Mouse (Mus musculus): ENCODE measurements at regions not wholly inside any gene's neighbourhood (a gene's known extent, or its start where the extent isn't known, plus 50 kb on each side); places are given as distances from the start of the nearest gene placed in this dataset.

DNA sequence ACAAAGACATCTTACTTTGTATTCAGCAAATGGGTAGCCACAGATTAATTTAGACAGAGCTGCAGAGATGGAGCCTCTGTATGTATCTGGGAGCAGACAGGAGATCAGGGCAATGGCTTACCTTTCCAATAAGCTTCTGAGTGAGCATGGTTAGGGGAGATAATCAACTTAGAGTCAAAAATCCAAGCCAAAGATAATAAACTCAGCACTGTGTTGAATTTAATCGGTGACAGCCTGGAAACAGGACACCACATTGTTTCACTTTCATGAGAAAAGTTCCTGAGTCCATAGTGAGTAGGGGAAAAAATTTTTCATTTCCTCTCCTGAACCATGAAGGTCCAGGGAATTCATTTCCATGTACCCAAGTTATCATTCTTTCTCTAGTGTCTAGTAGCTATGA, 70.7 kb upstream of the Arsj start:
- DNase-seq (ENCODE audit: inconsistent age in 2 of 2, low spot score in 1 of 2): no peak

DNA sequence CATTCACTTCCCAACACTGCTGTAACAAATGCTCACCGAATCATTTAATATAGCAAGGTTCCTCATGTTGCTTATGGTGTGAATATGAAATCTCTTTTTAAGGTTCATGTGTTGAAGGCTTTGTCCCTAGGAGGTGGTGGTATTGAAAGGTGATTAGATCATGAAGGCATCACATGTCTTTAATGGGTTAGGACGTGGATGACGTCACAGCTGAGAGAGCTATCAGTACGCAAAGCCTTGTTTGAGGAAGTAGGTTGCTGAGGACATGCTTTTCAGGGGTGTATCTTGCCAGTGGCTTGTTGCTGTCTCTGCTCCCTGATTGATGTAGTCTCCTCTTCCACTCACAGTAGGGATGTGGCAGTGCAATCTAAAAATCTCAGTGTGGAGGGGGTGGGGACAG, 69.8 kb upstream of the Arsj start:
- DNase-seq (ENCODE audit: inconsistent age in 2 of 2, low spot score in 1 of 2): no peak

DNA sequence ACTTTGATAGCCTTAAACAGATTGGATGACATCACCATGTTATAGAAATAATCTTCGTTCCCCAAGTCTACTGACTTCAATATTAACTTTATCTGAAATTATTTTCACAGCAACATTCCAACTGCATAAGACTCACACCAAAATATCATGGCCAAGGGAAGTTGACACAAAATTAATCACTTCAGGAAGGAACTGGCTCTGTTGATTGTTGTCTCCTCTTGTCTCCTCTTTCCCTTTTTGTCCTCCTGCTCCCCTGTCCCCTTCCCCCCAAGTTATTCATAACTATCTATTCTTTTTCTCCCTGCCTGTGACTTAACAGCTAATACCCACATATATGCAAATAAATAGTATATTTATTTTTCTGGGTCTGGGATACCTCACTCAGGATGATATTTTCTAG, 67.6 kb upstream of the Arsj start:
- DNase-seq (ENCODE audit: inconsistent age in 2 of 2, low spot score in 1 of 2): no peak

DNA sequence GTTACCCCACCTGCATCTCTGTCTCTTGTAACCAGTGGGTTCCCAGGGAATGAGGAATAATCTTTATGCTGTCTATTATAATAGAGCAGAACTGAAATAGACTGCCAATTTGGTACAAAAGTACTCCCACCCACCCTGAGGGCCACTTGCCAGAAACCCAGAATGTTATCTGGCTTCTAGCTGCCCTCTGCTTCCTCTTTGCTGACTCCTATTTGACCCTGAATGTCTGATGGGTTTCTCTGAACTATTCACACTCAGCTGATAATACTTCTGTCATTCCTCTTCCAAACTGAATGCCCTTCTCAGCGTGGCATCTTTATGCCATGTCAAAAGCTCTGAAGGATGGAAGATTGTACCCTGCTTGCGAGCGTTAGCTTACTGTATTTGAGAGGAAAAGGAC, 64.2 kb upstream of the Arsj start:
- DNase-seq (ENCODE audit: inconsistent age in 2 of 2, low spot score in 1 of 2): no peak

DNA sequence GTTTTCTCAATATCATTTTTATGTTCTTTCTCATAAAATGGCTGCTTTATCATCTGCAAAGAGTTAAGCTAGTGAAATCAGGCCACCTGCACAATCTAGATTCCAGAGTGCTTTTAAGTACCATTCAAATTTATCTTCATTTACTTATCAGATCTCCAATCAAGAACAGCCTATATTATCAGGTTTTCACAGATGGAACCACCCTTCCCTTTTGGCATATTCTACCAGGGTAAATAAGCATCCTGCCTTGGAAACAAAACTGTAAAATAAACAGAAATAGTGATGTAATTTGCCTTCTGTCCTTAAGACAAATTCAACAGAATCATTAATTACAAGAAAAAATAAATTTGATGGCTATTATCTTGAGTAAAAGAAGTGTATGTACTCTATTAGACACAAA, 55.2 kb upstream of the Arsj start:
- DNase-seq (ENCODE audit: inconsistent age in 2 of 2, low spot score in 1 of 2): no peak
